In the genomic region with DNA sequence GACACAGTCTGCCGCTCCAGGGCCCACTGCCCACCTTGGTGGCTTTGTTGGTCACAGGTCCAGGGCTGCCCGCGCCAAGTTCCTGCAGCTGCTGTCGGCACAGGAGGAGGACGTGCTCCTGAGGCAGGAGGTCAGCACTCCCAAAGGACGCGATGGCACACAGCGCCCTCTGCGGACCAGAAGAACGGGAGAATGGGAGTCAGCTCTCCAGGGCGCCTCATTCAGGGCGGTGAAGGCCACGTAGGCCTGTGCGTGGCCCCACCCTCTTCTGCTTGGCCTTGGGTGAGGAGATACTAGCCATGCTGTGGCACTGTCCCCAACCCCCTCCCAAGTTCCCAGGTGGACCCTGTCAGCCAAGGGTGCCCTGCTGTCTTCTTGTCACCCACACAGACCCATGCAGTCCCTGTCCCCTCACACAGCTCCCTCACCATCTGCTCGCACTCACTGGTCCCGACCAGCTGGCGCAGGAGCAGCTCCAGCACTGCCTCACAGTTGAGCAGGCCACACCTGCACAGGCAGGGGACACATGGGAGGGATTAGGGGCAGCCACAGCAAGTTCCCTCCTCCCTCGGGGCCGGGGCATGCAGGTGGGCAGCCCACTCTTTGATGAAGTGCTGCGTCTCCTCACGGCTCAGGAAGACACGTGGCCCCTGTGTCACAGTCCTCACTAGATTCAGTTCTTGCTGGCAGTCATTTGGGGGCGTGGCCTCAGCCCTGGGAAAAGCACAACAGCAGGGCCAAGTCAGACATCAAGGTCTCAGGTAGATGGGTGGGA, we compare ENCODE assay signal across 13 mouse cellular contexts. TPM values are rescaled to one million over a fixed set of nuclear protein-coding genes. Genes with fewer than 3 reads are reported as not detected.
DNase-seq lines count a peak whose midpoint lies in the region; ATAC-seq lines count a peak whose summit lies in the region.
"Had no signal": no experiment of that assay in that cellular context is flagged by ENCODE, and none has a peak within 500 bp of the region (broad histone marks: within the 10 kb centered on the region; RNA-seq: fewer than 3 reads in every experiment).

No protein-coding gene starts in this region.

- no peak overlapping the region for H3K9ac ChIP-seq in heart, embryonic 15.5 days
- no peak overlapping the region for H3K9ac ChIP-seq in heart, embryonic 11.5 days (ENCODE audit: low read depth, low read length)
- no peak overlapping the region for H3K9ac ChIP-seq in intestine, embryonic 15.5 days
- H3K9ac ChIP-seq in forebrain, embryonic 12.5 days: no peak overlapping the region; the same call in 1 of the 2 replicates
- H3K9ac ChIP-seq: forebrain, embryonic 15.5 days; limb, embryonic 12.5 days; neural tube, embryonic 13.5 days had no signal

- WGBS in heart, embryonic 15.5 days: 73% methylated on average over 23 of the region's 23 CpGs
- 79% methylated on average over 23 of the region's 23 CpGs for WGBS in heart, embryonic 11.5 days (ENCODE audit: insufficient replicate concordance)
- WGBS in intestine, embryonic 15.5 days: 72% methylated on average over 23 of the region's 23 CpGs
- WGBS in forebrain, embryonic 12.5 days: 81% methylated on average over 23 of the region's 23 CpGs

- no peak overlapping the region for H3K4me3 ChIP-seq in heart, embryonic 15.5 days
- H3K4me3 ChIP-seq in heart, embryonic 11.5 days (ENCODE audit: low read depth, low read length): no peak overlapping the region
- H3K4me3 ChIP-seq in intestine, embryonic 15.5 days (replicated peaks): no peak overlapping the region
- no peak overlapping the region for H3K4me3 ChIP-seq in forebrain, embryonic 12.5 days (replicated peaks)
- H3K4me3 ChIP-seq: forebrain, embryonic 15.5 days; limb, embryonic 12.5 days; neural tube, embryonic 13.5 days had no signal

- peak; percentile 41 for ATAC-seq in heart, embryonic 15.5 days (replicated peaks; ENCODE audit: insufficient number of reproducible peaks, insufficient read depth, low FRiP score, low read depth)
- ATAC-seq in heart, embryonic 11.5 days (replicated peaks; ENCODE audit: insufficient number of reproducible peaks, low FRiP score, low TSS enrichment): no peak
- ATAC-seq in intestine, embryonic 15.5 days: peak; percentile 43; the same call in 1 of the 2 replicates
- no peak for ATAC-seq in forebrain, embryonic 12.5 days (ENCODE audit: low FRiP score)
- ATAC-seq: forebrain, embryonic 15.5 days; hindbrain, embryonic 16.5 days had no signal

- no peak overlapping the region for H3K4me2 ChIP-seq in heart, embryonic 15.5 days
- H3K4me2 ChIP-seq in heart, embryonic 11.5 days: no peak overlapping the region
- H3K4me2 ChIP-seq in intestine, embryonic 15.5 days (replicated peaks): no peak overlapping the region
- no peak overlapping the region for H3K4me2 ChIP-seq in forebrain, embryonic 12.5 days
- H3K4me2 ChIP-seq: forebrain, embryonic 15.5 days; limb, embryonic 12.5 days; neural tube, embryonic 13.5 days had no signal

- no peaks in the 10 kb centered on the region for H3K27me3 ChIP-seq in heart, embryonic 15.5 days
- H3K27me3 ChIP-seq in heart, embryonic 11.5 days (ENCODE audit: control insufficient read depth, insufficient read depth, low read length): no peaks in the 10 kb centered on the region
- no peaks in the 10 kb centered on the region for H3K27me3 ChIP-seq in intestine, embryonic 15.5 days (replicated peaks)
- H3K27me3 ChIP-seq in forebrain, embryonic 12.5 days: no peaks in the 10 kb centered on the region
- H3K27me3 ChIP-seq: forebrain, embryonic 15.5 days; limb, embryonic 12.5 days; neural tube, embryonic 13.5 days had no signal

- peak; percentile 60 for DNase-seq in ovary, adult 18-20 months (ENCODE audit: low spot score)
- no peak for DNase-seq in ovary, postnatal 10 days (ENCODE audit: low spot score)
- peak; percentile 48 for DNase-seq in thymus, postnatal 25 days
- no peak for DNase-seq in spleen, adult 12 weeks (ENCODE audit: low spot score)
- DNase-seq: heart, adult 18-20 months had no signal

- no peaks in the 10 kb centered on the region for H3K9me3 ChIP-seq in heart, embryonic 15.5 days (replicated peaks)
- no peaks in the 10 kb centered on the region for H3K9me3 ChIP-seq in heart, embryonic 11.5 days (replicated peaks; ENCODE audit: control insufficient read depth, low read length)
- H3K9me3 ChIP-seq in intestine, embryonic 15.5 days: no peaks in the 10 kb centered on the region
- no peaks in the 10 kb centered on the region for H3K9me3 ChIP-seq in forebrain, embryonic 12.5 days
- H3K9me3 ChIP-seq: forebrain, embryonic 15.5 days; limb, embryonic 12.5 days; neural tube, embryonic 13.5 days had no signal

- peaks cover 8% of the 10 kb centered on the region for H3K4me1 ChIP-seq in heart, embryonic 15.5 days (replicated peaks)
- H3K4me1 ChIP-seq in heart, embryonic 11.5 days (ENCODE audit: control insufficient read depth, insufficient read depth, low read length): peaks cover 5% of the 10 kb centered on the region; the same call in 1 of the 2 replicates
- H3K4me1 ChIP-seq in intestine, embryonic 15.5 days (replicated peaks): peaks cover 8% of the 10 kb centered on the region
- H3K4me1 ChIP-seq in forebrain, embryonic 12.5 days: peaks cover 8% of the 10 kb centered on the region

- peaks cover 53% of the 10 kb centered on the region; the same call in 1 of the 2 replicates for H3K36me3 ChIP-seq in heart, embryonic 15.5 days
- H3K36me3 ChIP-seq in heart, embryonic 11.5 days (ENCODE audit: control insufficient read depth, insufficient read depth, low read length): peaks cover 32% of the 10 kb centered on the region
- peaks cover 31% of the 10 kb centered on the region for H3K36me3 ChIP-seq in intestine, embryonic 15.5 days
- peaks cover 62% of the 10 kb centered on the region for H3K36me3 ChIP-seq in forebrain, embryonic 12.5 days (replicated peaks)

- no peak overlapping the region for H3K27ac ChIP-seq in heart, embryonic 15.5 days
- H3K27ac ChIP-seq in heart, embryonic 11.5 days (ENCODE audit: low read depth, low read length): no peak overlapping the region
- no peak overlapping the region for H3K27ac ChIP-seq in intestine, embryonic 15.5 days
- no peak overlapping the region for H3K27ac ChIP-seq in forebrain, embryonic 12.5 days
- H3K27ac ChIP-seq: forebrain, embryonic 15.5 days; limb, embryonic 12.5 days; neural tube, embryonic 13.5 days had no signal

RNA-seq across cellular contexts. Expression of a gene that starts 5.5 kb away (rescaled TPM):
- polyA plus RNA-seq in heart, embryonic 15.5 days (2015; fragmentation: Nextera tagmentation; extraction: Ambion mirVana): 13.2 and 17.0 TPM in 2 replicates
- 14.6 and 18.9 TPM in 2 replicates for polyA plus RNA-seq in heart, embryonic 11.5 days (2014; fragmentation: Nextera tagmentation; extraction: Ambion mirVana)
- 15.4 and 17.7 TPM in 2 replicates for polyA plus RNA-seq in intestine, embryonic 15.5 days (2015; fragmentation: Nextera tagmentation; extraction: Ambion mirVana)
- 17.3 and 20.9 TPM in 2 replicates for polyA plus RNA-seq in forebrain, embryonic 12.5 days (2016; fragmentation: Nextera tagmentation; extraction: Ambion mirVana)

RNA-seq across cellular contexts. Expression of a gene that starts 5.7 kb away (rescaled TPM):
- 80.9 and 84.1 TPM in 2 replicates for polyA plus RNA-seq in heart, embryonic 15.5 days (2015; fragmentation: Nextera tagmentation; extraction: Ambion mirVana)
- 83.2 and 83.4 TPM in 2 replicates for polyA plus RNA-seq in heart, embryonic 11.5 days (2014; fragmentation: Nextera tagmentation; extraction: Ambion mirVana)
- polyA plus RNA-seq in intestine, embryonic 15.5 days (2015; fragmentation: Nextera tagmentation; extraction: Ambion mirVana): 90.8 and 109 TPM in 2 replicates
- 52.5 and 62.0 TPM in 2 replicates for polyA plus RNA-seq in forebrain, embryonic 12.5 days (2016; fragmentation: Nextera tagmentation; extraction: Ambion mirVana)

RNA-seq across cellular contexts. Expression of a gene that starts 6.4 kb away (rescaled TPM):
- polyA plus RNA-seq in heart, embryonic 15.5 days (2015; fragmentation: Nextera tagmentation; extraction: Ambion mirVana): 9.9 and 16.5 TPM in 2 replicates
- polyA plus RNA-seq in heart, embryonic 11.5 days (2014; fragmentation: Nextera tagmentation; extraction: Ambion mirVana): 15.1 and 16.0 TPM in 2 replicates
- 14.2 and 19.7 TPM in 2 replicates for polyA plus RNA-seq in intestine, embryonic 15.5 days (2015; fragmentation: Nextera tagmentation; extraction: Ambion mirVana)
- polyA plus RNA-seq in forebrain, embryonic 12.5 days (2016; fragmentation: Nextera tagmentation; extraction: Ambion mirVana): 48.2 and 51.0 TPM in 2 replicates

RNA-seq across cellular contexts. Expression of a gene that starts 46.0 kb away (rescaled TPM):
- polyA plus RNA-seq in heart, embryonic 15.5 days (2015; fragmentation: Nextera tagmentation; extraction: Ambion mirVana): 0.68 and 2.5 TPM in 2 replicates
- polyA plus RNA-seq in heart, embryonic 11.5 days (2014; fragmentation: Nextera tagmentation; extraction: Ambion mirVana): 0.24 and 0.35 TPM in 2 replicates
- 3.1 and 3.4 TPM in 2 replicates for polyA plus RNA-seq in intestine, embryonic 15.5 days (2015; fragmentation: Nextera tagmentation; extraction: Ambion mirVana)
- 6.1 and 7.6 TPM in 2 replicates for polyA plus RNA-seq in forebrain, embryonic 12.5 days (2016; fragmentation: Nextera tagmentation; extraction: Ambion mirVana)

RNA-seq across cellular contexts. Expression of a gene that starts 58.1 kb away (rescaled TPM):
- polyA plus RNA-seq in heart, embryonic 15.5 days (2015; fragmentation: Nextera tagmentation; extraction: Ambion mirVana): 77.5 and 91.4 TPM in 2 replicates
- polyA plus RNA-seq in heart, embryonic 11.5 days (2014; fragmentation: Nextera tagmentation; extraction: Ambion mirVana): 57.5 and 72.0 TPM in 2 replicates
- polyA plus RNA-seq in intestine, embryonic 15.5 days (2015; fragmentation: Nextera tagmentation; extraction: Ambion mirVana): 81.8 and 88.2 TPM in 2 replicates
- 88.6 and 91.3 TPM in 2 replicates for polyA plus RNA-seq in forebrain, embryonic 12.5 days (2016; fragmentation: Nextera tagmentation; extraction: Ambion mirVana)

Comparison
In these comparisons a context has a peak if more than half of its experiments do, and no peak if none do; other contexts are left out.
1. ATAC-seq: peak in heart, embryonic 15.5 days (single experiment) and intestine, embryonic 15.5 days (single experiment); none in heart, embryonic 11.5 days (single experiment) and forebrain, embryonic 12.5 days (single experiment).
2. DNase-seq: peak in ovary, adult 18-20 months (single experiment) and thymus, postnatal 25 days (single experiment); none in ovary, postnatal 10 days (single experiment) and spleen, adult 12 weeks (single experiment).